Mouse (Mus musculus): ENCODE results near the gene Ift122. TPM values are rescaled to one million over a fixed set of nuclear protein-coding genes. Genes with fewer than 3 reads are reported as not detected.

The Ift122 gene
- polyA plus RNA-seq (2016; fragmentation: Nextera tagmentation; extraction: Ambion mirVana) = 30.7 and 31.4 TPM in 2 replicates

DNA sequence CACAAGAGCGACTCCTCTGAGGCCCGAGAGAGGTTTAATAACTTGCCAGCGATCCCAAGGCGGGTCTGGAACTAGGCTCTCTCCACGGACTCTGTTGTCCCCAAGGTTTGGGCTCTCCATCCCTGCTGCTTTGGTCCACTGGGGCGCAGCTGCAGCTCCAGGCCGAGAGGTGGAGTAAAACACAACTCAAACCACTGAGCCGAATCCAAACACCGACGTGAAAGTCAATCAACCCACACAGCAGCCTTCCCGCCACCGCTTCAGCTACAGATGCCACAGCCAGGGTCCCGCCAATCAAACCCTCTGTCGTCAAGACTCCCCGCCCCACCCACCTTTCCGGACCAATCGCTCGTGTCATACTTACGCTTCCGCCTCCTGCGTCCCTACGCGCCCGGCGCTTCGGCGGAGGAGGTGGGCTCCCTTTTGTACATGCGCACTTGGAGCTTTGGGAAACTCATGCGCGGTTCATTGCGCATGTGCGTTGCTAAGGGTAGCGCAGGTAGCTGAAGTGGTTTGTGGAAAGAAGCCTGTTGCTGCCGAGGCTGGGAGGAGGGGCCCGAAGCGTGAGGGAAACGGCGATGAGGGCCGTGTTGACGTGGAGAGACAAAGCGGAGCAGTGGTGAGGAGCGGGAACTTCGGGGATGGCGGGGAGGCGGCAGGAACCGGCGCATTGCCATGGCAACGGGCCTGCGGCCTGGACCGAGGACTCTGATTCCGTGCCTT is at the start of gene Ift122, which contains the start of gene Mbd4:
Ift122 (plus strand) TSS at position 380 of the 723 bp plus-strand sequence.
Mbd4 (minus strand) TSS at position 281 of the 723 bp plus-strand sequence.
- WGBS = under 1% methylated on average over 51 of the region's 51 CpGs
- peak within 1 kb of the TSS; percentile 77 for H3K4me3 ChIP-seq
- peak; percentile 99 for DNase-seq (ENCODE audit: low spot score)
- no peaks in the 10 kb centered on the region for H3K27me3 ChIP-seq (replicated peaks; ENCODE audit: low read depth, poor library complexity, severe bottlenecking)
- H3K36me3 ChIP-seq (replicated peaks) = peaks cover 23% of the 10 kb centered on the region
- peaks cover 24% of the 10 kb centered on the region for H3K4me1 ChIP-seq
- no peaks in the 10 kb centered on the region for H3K9me3 ChIP-seq
- peak within 1 kb of the TSS; percentile 90 for H3K27ac ChIP-seq (replicated peaks)

GRCm38 (mm10) chr6:115803541-115804382 is 49.5 kb upstream of the Ift122 start:
- H3K4me3 ChIP-seq = peak overlapping the region; percentile 11; the same call in 1 of the 2 replicates
- H3K9me3 ChIP-seq = no peaks in the 10 kb centered on the region
- H3K4me1 ChIP-seq = peaks cover 20% of the 10 kb centered on the region
- 56% methylated on average over 16 of the region's 16 CpGs for WGBS
- H3K27me3 ChIP-seq (replicated peaks; ENCODE audit: low read depth, poor library complexity, severe bottlenecking) = no peaks in the 10 kb centered on the region
- H3K27ac ChIP-seq (replicated peaks) = no peak overlapping the region; the same call in 1 of the 2 replicates
- H3K36me3 ChIP-seq (replicated peaks) = peaks cover 92% of the 10 kb centered on the region
- DNase-seq (ENCODE audit: low spot score) = peak; percentile 72

DNA sequence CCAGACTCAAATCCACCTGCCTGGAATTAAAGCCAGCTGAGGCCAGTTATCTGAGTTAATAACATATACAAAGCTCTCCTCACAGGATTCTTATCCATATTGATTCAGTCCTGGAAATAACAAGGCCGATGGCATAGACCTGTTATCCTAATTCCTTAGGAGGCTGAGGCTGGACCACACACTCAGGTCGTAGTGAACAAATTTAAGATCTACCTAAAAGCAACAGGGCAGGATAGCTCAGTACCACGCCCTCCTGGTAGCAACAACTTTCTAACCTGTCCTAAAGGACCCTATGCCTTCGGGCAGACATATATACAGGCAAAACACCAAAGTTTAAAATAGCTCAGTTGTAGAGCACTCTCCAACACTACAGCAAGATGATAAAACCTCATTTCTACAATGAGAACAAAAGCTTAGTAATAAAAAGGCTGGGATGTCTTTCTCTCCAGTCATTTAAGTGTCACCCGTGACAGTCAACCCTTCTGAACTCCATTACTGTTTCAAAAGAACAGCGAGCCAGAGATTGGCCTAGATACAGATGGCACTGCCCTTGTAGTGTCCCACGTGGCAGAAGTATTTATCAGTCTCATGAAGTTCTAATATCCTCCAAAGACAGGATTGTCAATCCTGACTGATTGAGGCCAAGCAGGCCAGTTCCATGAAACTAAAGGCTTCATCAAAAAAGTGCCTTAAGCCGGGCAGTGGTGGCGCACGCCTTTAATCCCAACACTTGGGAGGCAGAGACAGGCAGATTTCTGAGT is 48.7 kb upstream of the Ift122 start:
- no peak for DNase-seq (ENCODE audit: low spot score)
- 68% methylated on average over 10 of the region's 10 CpGs for WGBS
- no peak overlapping the region for H3K27ac ChIP-seq (replicated peaks)

DNA sequence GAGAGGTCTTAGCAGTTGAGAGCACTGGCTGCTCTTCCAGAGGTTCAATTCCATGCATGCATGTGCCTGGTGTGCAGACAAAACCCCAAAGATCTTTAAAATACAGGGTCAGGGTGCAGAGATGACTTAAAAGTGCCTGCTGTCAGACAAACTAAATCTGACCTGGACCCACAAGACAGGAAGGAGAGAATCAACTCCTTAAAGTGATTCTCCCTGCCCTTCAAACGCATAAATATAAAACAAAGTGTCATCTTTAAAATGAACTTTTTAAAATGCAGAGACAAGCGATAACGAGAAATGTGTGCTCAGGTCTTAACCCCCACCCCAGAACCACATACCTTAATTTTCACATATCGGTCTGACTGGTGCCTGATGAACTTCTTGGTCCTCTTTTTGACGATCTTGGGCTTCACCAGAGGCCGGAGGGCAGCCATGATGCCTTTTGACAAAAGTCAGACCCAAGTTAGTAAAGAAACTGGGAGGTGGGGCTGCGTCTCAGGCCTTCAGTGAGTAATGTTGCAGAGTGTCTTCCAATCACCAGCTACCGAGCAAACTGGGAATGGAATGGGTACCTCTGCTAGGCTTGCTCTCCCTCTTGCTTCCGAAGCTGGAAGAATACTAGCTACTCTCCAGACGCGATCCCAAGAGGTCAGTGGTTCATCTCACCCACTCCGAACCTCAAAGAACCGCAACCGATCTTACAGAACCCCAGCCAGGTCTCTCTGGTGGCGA is 45.6 kb upstream of the Ift122 start:
- no peaks in the 10 kb centered on the region for H3K9me3 ChIP-seq
- peak overlapping the region; percentile 86 for H3K4me3 ChIP-seq
- H3K27ac ChIP-seq (replicated peaks) = peak overlapping the region; percentile 100
- DNase-seq (ENCODE audit: low spot score) = peak; percentile 27
- no peaks in the 10 kb centered on the region for H3K27me3 ChIP-seq (replicated peaks; ENCODE audit: low read depth, poor library complexity, severe bottlenecking)
- H3K36me3 ChIP-seq (replicated peaks) = peaks cover 53% of the 10 kb centered on the region
- peaks cover 20% of the 10 kb centered on the region for H3K4me1 ChIP-seq
- WGBS = 4% methylated on average over 15 of the region's 15 CpGs

More for the DNA sequence above, 48.7 kb upstream of the Ift122 start:
- Histone ChIP-seq H3K36me3 (replicated peaks) (peaks cover 83% of the 10 kb centered on the region), H3K4me3 (no peak overlapping the region), H3K9me3 (no peaks in the 10 kb centered on the region), H3K27me3 (replicated peaks; ENCODE audit: low read depth, poor library complexity, severe bottlenecking) (no peaks in the 10 kb centered on the region), H3K4me1 (peaks cover 20% of the 10 kb centered on the region)

DNA sequence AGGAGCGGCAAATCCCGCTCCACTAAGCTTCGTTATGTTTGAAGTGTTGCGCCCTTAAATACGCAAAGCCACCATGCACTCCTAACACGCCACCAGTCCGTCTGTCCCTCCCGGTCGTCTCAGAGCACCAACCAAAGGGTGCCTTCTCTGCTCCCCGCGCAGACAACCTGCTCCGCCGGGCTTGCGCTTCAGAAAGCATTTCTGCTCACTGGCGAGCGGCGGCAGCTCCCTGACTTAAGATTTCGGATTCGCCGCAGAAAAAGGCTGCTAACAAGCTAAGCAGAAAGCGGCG is 45.1 kb upstream of the Ift122 start:
- DNase-seq (ENCODE audit: low spot score) = no peak
- Histone ChIP-seq H3K36me3 (replicated peaks) (peaks cover 48% of the 10 kb centered on the region), H3K27ac (replicated peaks) (peak overlapping the region; percentile 100), H3K9me3 (no peaks in the 10 kb centered on the region), H3K27me3 (replicated peaks; ENCODE audit: low read depth, poor library complexity, severe bottlenecking) (no peaks in the 10 kb centered on the region), H3K4me1 (peaks cover 20% of the 10 kb centered on the region), H3K4me3 (peak overlapping the region; percentile 86)
- under 1% methylated on average over 22 of the region's 22 CpGs for WGBS

GRCm38 (mm10) chr6:115808488-115809231 is 44.6 kb upstream of the Ift122 start, which contains the start of gene Rpl32:
Gene Rpl32, minus strand, starts transcription at chr6:115808747.
- Histone ChIP-seq H3K4me3 (peak within 1 kb of the TSS; percentile 86), H3K27me3 (replicated peaks; ENCODE audit: low read depth, poor library complexity, severe bottlenecking) (no peaks in the 10 kb centered on the region), H3K27ac (replicated peaks) (peak within 1 kb of the TSS; percentile 100), H3K36me3 (replicated peaks) (peaks cover 43% of the 10 kb centered on the region), H3K9me3 (no peaks in the 10 kb centered on the region), H3K4me1 (peaks cover 21% of the 10 kb centered on the region)
- DNase-seq (ENCODE audit: low spot score) = peak; percentile 87
- under 1% methylated on average over 47 of the region's 47 CpGs for WGBS

DNA sequence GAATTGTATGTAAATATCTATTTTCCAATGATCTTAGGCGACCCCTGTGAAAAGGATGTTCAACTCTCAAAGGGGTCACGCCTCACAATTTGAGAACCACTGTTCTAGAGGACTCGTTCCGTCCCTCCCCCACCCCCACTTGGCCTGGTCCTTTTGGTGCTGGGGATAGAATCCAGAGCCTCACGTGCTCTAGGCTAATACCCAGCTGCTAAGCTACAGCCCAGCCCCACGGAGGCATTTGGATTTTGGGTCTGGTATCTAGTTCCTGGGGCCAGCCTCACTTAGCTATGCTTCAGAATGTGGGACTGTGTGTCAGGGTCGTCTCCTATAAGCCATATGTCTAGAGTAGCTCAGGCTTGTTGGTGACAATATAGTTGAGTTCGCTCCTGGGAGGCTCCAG is 41.7 kb upstream of the Ift122 start:
- Histone ChIP-seq H3K9me3 (no peaks in the 10 kb centered on the region), H3K36me3 (replicated peaks) (peaks cover 13% of the 10 kb centered on the region), H3K27ac (replicated peaks) (no peak overlapping the region), H3K27me3 (replicated peaks; ENCODE audit: low read depth, poor library complexity, severe bottlenecking) (no peaks in the 10 kb centered on the region), H3K4me3 (no peak overlapping the region), H3K4me1 (peaks cover 25% of the 10 kb centered on the region)
- no peak for DNase-seq (ENCODE audit: low spot score)
- WGBS = 78% methylated on average over 8 of the region's 8 CpGs

DNA sequence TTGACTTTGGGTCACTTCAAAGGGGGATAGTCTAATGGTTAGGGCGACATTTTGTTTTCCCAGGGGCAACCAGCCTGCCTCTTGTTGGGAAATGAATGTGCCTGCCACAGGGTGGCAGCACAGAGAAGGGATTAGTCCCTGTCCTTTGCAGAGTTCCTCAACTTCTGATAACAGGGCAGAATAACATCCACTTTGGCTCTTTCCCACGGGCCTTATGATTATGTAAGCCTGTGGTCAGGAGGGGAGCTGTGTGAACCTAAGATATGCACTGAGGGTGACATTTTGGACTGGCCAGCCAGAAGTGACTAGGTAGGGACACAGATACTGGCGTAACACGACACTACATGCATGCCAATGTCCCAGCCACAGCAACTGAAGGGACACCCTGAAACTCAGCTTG is 39.2 kb upstream of the Ift122 start:
- no peak overlapping the region for H3K4me3 ChIP-seq
- DNase-seq (ENCODE audit: low spot score) = peak; percentile 62
- H3K27me3 ChIP-seq (replicated peaks; ENCODE audit: low read depth, poor library complexity, severe bottlenecking) = no peaks in the 10 kb centered on the region
- WGBS = 34% methylated on average over 4 of the region's 4 CpGs
- peaks cover 16% of the 10 kb centered on the region for H3K4me1 ChIP-seq
- H3K36me3 ChIP-seq (replicated peaks) = no peaks in the 10 kb centered on the region
- H3K27ac ChIP-seq (replicated peaks) = no peak overlapping the region
- H3K9me3 ChIP-seq = no peaks in the 10 kb centered on the region

GRCm38 (mm10) chr6:115815041-115815440 is 38.2 kb upstream of the Ift122 start:
- 79% methylated on average over 4 of the region's 4 CpGs for WGBS
- H3K4me3 ChIP-seq = no peak overlapping the region
- no peaks in the 10 kb centered on the region for H3K9me3 ChIP-seq
- no peaks in the 10 kb centered on the region for H3K36me3 ChIP-seq (replicated peaks)
- H3K27ac ChIP-seq (replicated peaks) = no peak overlapping the region
- H3K4me1 ChIP-seq = peaks cover 16% of the 10 kb centered on the region
- DNase-seq (ENCODE audit: low spot score) = no peak
- no peaks in the 10 kb centered on the region for H3K27me3 ChIP-seq (replicated peaks; ENCODE audit: low read depth, poor library complexity, severe bottlenecking)

GRCm38 (mm10) chr6:115818129-115818528 is 35.1 kb upstream of the Ift122 start:
- H3K4me1 ChIP-seq = peaks cover 16% of the 10 kb centered on the region
- 72% methylated on average over 2 of the region's 2 CpGs for WGBS
- no peaks in the 10 kb centered on the region for H3K27me3 ChIP-seq (replicated peaks; ENCODE audit: low read depth, poor library complexity, severe bottlenecking)
- H3K27ac ChIP-seq (replicated peaks) = no peak overlapping the region
- no peaks in the 10 kb centered on the region for H3K36me3 ChIP-seq (replicated peaks)
- no peaks in the 10 kb centered on the region for H3K9me3 ChIP-seq
- no peak for DNase-seq (ENCODE audit: low spot score)
- no peak overlapping the region for H3K4me3 ChIP-seq

DNA sequence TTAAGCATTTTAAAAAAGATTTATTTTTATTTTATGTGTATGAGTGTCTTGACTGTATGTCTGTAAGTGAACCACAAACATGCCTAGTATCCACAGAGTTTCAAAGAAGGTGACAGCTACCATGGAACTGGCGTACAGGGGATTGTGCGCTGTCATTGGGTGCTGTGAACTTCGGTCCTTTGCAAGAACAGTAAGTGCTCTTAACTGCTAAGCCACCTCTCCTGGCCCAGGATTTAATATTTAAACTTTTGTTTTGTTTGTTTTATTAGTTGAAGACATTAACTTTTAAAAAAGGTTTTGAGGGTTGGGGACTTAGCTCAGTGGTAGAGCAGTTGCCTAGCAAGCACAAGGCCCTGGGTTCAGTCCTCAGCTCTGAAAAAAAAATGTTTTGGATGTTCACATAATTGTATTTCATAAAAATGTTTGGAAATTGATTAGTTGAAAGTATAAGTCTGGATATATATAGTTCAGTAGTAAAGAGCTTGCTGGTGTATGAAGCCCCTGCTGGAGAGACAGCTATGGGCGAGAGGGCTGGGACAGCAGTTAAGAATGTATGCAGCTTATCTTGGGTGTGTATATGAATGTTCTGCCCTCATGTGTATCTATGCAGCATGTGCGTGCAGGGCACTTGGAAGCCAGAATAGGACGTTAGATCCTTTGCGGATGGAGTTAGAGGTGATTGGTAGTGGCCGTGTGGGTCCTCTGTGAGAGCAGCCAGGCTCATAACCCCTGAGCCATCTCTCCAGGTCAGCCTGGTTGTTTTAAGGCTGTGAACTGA is 31.9 kb upstream of the Ift122 start:
- H3K9me3 ChIP-seq = no peaks in the 10 kb centered on the region
- H3K4me3 ChIP-seq = no peak overlapping the region
- H3K4me1 ChIP-seq = peaks cover 9% of the 10 kb centered on the region
- no peaks in the 10 kb centered on the region for H3K36me3 ChIP-seq (replicated peaks)
- no peak for DNase-seq (ENCODE audit: low spot score)
- no peaks in the 10 kb centered on the region for H3K27me3 ChIP-seq (replicated peaks; ENCODE audit: low read depth, poor library complexity, severe bottlenecking)
- H3K27ac ChIP-seq (replicated peaks) = no peak overlapping the region
- 85% methylated on average over 8 of the region's 8 CpGs for WGBS
